Mouse (Mus musculus) kidney, adult 11 months (tissue): ENCODE measurements around the gene Gm37240.

Experiments
- DNase-seq: peaks from one replicate; pipeline ENCODE4 v3.0.0; 2022

Gene Gm37240

GRCm38 (mm10) chr3:85677952-85678351 is 209.4 kb downstream of the Gm37240 start:
- DNase-seq = no peak

- DNase-seq = no peak
These were observed 210.2 kb downstream of the Gm37240 start for GRCm38 (mm10) chr3:85677133-85677532.

GRCm38 (mm10) chr3:85669844-85670243 is 217.5 kb downstream of the Gm37240 start:
- DNase-seq = no peak

GRCm38 (mm10) chr3:85667683-85668082 is 219.6 kb downstream of the Gm37240 start:
- no peak for DNase-seq

- DNase-seq = no peak
These were observed 220.6 kb downstream of the Gm37240 start for GRCm38 (mm10) chr3:85666736-85667135.

GRCm38 (mm10) chr3:85666166-85666565 is 221.2 kb downstream of the Gm37240 start:
- peak; percentile 20 for DNase-seq

- DNase-seq = no peak
These were observed 222.6 kb downstream of the Gm37240 start for GRCm38 (mm10) chr3:85664591-85665171.

- DNase-seq = peak; percentile 19
These were observed 223.5 kb downstream of the Gm37240 start for GRCm38 (mm10) chr3:85663826-85664225.

- no peak for DNase-seq
These were observed 225.1 kb downstream of the Gm37240 start for GRCm38 (mm10) chr3:85661926-85662813.

- no peak for DNase-seq
These were observed 227.6 kb downstream of the Gm37240 start for GRCm38 (mm10) chr3:85659681-85660080.

GRCm38 (mm10) chr3:85655538-85655937 is 231.8 kb downstream of the Gm37240 start:
- DNase-seq = no peak

- no peak for DNase-seq
These were observed 234.3 kb downstream of the Gm37240 start for GRCm38 (mm10) chr3:85652727-85653665.

- no peak for DNase-seq
These were observed 238.1 kb downstream of the Gm37240 start for GRCm38 (mm10) chr3:85649176-85649575.

GRCm38 (mm10) chr3:85645517-85646004 is 241.8 kb downstream of the Gm37240 start:
- DNase-seq = no peak

GRCm38 (mm10) chr3:85644814-85645213 is 242.5 kb downstream of the Gm37240 start:
- DNase-seq = no peak

- no peak for DNase-seq
These were observed 245.6 kb downstream of the Gm37240 start for GRCm38 (mm10) chr3:85641751-85642150.

- no peak for DNase-seq
These were observed 250.4 kb downstream of the Gm37240 start for GRCm38 (mm10) chr3:85636716-85637447.

GRCm38 (mm10) chr3:85635591-85635990 is 251.7 kb downstream of the Gm37240 start:
- no peak for DNase-seq

GRCm38 (mm10) chr3:85635126-85635419 is 252.2 kb downstream of the Gm37240 start:
- no peak for DNase-seq

- no peak for DNase-seq
These were observed 252.8 kb downstream of the Gm37240 start for GRCm38 (mm10) chr3:85634389-85635125.

GRCm38 (mm10) chr3:85633733-85634132 is 253.6 kb downstream of the Gm37240 start:
- DNase-seq = no peak
